Mouse (Mus musculus) adrenal gland, postnatal 0 days (tissue): ENCODE results near the gene Mpi. TPM values are rescaled to one million over a fixed set of nuclear protein-coding genes. Genes with fewer than 3 reads are reported as not detected.

Experiments
- polyA plus RNA-seq: library from polyadenylated mRNA; unstranded; fragments of >200 nt; fragmentation: Nextera tagmentation; extraction: Ambion mirVana; gene quantifications from 2 replicates; pipeline ENCODE4 v1.2.1, GENCODE M21; 2015

The Mpi gene
- polyA plus RNA-seq, result 22.8 and 35.4 TPM in 2 replicates

DNA sequence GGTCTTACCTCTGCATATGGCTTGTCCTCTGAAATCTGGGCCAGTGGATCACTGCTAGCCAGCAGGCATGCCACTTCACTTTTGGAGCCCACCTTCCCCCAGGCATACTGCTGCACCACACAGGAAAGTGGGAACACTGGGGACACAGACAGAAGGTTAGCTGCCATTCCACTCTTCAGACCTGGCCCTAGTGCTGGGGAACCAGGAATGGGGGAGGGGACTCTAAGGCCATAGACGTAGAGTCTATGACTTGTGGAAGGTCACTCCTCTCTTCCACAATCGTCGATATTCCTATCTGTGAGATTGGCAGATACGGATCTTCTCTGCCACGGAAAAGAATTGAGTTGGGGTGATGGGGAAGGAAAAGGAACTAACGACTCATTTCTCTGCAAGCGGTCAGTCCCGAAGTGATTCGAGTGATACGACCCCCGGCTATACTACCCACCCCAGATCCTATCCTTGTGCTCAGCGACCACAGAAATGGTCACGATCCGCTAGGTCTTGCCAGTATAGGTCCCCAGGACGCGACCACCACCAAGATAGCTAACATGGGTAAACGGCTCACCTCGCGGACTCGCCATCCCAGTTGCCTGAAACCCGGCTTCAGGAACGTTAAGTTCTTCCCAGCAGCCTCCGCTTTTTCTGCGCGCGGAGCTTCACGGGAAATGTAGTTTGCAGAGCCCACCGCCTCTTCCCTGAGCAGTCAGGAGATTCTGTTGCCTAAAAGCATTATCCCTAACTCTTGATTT lies at the start of gene Mpi:
Gene Mpi (minus strand): TSS at position 625 of the 749 bp plus-strand sequence.

DNA sequence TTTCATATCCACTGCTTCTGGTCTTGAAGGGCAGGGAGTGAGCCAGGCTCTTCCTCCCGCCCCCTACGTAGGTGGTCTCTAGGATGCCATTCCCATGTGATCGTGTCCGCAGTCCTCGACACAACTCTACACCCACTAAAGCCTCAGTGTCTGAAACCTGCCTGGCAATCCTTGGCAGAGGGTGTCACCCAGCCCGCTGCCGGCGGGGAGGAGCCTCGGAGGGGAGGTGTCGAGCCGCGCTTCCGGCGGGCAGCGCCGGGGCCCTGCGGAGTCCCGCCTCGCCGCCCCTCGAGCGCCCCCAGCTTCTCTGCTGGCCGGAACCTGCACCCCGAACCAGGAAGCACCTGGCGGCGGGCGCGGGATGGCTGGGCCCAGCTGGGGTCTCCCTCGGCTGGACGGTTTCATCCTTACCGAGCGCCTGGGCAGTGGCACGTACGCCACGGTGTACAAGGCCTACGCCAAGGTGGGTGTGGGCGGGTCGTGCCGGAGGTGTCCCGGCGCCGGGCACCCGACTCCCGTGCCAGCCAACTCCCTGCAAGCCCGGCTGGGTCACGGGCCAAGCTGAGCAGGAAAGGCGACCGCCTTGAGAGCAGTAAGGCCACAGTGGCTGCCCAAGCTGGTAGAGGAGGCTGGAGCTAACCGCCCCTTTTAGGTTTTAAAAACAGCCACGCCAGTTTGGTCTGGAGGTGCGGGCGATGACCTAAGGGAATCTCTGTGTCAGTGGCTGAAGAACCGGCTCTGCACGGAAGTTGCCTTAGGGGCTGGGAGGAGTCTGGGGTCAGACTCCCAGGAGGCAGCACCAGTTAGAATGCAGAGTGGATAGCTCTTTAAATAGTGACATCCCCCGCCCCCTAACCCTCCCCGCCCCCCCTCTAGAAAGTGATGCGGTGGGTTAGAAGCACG lies 36.9 kb upstream of the Mpi start, which contains the start of gene Ulk3:
Gene Ulk3 (plus strand): TSS at position 229 of the 903 bp plus-strand sequence.

DNA sequence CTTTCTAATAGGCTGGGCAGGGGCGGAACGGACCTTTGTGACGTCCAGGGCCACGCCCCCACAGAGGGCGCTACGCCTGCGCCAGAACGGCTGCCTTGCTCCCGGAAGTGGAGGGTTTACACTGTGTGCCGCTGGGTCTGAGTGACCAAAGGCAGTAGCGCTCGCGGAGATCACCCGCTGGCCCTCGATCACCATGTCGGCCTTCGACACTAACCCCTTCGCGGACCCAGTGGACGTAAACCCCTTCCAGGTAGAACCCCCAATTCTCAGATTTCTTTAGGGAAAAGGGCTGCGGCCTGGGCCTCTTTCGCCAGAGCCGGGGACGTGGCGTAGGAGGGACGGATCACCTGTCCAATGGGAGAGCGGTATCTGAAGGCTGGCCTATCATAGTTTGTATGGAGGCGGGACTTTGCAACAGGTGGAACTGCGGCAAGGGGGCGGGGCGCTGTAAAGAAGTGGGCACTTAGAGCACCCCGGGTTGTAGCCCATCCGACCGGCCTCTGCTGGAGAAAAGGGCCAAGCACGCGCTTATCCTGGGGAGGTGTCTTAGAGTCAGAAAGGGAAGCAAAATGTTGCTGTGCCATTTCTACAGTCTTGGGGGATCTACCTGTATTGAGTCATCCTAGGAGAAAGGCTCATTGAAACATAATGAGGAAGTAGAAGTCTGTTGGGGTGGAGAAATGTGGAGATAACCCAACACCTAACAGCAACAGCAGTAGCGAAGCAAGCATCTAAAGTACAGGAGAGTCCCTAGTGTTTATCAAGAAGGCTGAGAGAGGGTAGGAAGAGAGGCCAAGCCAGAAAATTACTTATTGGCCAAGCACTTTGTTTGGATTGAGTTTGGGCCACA lies 8.5 kb upstream of the Mpi start, which contains the start of gene Scamp2:
Gene Scamp2 (plus strand): TSS at position 83 of the 850 bp plus-strand sequence.

DNA sequence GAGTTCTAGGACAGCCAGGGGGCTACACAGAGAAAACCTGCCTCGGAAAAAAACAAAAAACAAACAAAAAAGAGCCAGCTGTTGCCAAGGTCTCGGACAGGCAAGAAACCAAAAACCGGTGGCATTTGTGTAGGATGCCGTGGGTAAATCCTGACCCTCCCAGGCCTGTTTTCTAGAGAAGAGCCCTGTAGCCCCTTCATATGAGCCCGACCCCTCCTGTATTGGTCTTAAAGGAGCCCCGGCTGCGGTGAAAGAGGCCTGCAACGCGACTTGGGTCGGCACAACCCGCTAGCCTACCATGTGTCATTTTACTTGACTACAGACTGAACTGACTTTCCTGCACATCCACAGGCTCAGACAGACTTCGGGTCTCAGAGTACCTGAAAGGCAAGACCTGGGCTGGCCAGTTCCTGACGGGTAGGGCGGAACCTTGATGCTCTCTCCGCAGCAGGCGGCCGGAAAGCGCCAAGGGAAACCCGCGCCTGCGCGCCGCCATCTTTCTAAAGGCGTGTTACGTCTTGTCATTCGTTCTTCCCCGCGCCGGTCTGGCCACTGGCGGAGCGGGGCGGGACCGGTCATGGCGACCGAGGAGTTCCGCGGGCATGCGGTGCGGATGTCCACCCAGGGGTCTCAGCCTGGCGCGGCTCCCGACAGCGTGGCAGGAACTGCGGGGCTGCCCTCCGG lies 15.4 kb downstream of the Mpi start, which contains the start of gene Fam219b:
Gene Fam219b (plus strand): TSS at position 485 of the 684 bp plus-strand sequence.

DNA sequence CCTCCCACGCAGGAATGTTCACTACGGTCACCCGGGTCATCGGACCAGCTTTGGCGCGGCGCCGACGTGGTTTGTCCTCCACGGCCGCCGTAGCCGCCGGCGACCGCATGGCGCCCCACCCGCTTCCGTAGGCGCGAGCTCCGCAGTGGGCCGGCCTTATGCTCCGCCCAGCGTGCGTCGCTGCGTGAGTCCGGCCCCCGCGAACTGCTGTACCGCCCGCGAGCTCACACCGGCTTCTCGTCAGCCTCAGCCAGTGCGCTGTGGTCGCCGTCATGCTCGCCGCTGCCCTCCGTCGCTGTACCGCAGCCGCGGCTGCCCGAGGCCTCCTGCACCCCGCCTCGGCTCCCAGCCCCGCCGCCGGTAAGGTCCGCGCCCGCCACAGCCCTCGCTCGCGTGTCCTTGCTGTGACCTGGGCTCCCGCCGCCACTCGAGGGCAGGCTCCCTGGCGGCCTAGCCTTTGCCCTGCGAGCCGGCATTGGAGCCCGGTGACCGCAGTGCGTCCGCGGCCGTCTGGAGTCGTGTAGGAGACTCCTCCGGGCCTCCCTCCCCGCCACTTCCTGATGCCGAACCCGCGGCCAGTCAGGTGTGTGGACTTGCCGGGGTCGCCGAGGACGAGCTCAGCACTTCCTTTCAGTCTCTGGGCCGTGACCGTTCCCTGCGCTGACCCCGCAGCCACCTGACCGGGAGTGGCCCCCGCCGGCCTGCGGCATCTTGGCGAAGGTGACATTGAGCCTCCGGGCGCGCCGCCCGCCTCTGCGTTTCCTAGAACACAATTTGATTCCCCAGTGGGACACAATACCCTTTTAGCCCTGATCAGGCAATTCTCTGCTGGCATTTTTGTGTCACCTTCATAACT lies 31.3 kb downstream of the Mpi start, which contains the start of gene Cox5a:
Gene Cox5a (plus strand): TSS at position 219 of the 856 bp plus-strand sequence.

DNA sequence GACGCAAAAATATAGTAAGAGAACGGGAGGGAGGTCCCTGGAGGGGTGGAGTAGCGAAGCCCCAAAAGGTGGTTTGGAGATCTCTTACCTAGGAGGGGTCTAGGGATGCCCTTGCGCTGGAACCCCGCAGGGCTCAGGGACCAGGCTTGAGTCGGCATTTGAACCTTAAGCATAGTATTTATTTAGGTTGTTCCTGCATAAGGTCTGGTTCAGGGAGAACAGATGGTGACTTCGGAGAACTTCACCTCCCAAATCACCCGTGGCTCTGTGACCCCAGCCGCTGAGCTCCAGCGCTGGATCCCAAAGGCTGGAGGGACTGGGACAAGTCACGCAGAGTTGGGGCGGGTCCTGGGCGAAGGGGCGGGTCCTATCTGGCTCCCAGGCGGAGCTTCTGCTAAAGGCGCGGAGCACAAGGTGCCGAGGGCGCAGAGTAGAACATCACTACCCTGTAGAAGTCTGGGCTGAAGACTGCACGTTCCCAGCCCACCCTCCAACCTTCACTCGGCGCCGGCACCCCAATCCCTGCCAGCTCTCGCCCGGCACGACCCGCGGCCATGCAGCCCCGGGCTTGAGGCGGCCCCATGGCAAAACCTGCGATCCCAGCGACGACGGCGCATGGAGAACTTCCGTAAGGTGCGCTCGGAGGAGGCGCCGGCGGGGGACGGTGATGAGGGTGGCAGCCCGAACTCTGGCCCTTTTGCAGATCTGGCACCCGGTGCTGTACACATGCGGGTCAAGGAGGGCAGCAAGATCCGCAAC lies 48.8 kb downstream of the Mpi start, which contains the start of gene Rpp25:
Gene Rpp25 (plus strand): TSS at position 405 of the 759 bp plus-strand sequence.

Other genes starting within 250 kb of the Mpi start
- gene Ppcdc, start 112.6 kb downstream of the Mpi start, polyA plus RNA-seq, result 17.2 and 29.7 TPM in 2 replicates
- gene Scamp5, start 84.7 kb downstream of the Mpi start, polyA plus RNA-seq, result 14.9 and 18.4 TPM in 2 replicates
- gene Rpp25, start 48.7 kb downstream of the Mpi start, polyA plus RNA-seq, result 6.5 and 11.3 TPM in 2 replicates
- 414 and 515 TPM in 2 replicates for gene Cox5a, start 31.5 kb downstream of the Mpi start, polyA plus RNA-seq
- 12.6 and 16.0 TPM in 2 replicates for gene Fam219b, start 15.2 kb downstream of the Mpi start, polyA plus RNA-seq
- gene Scamp2, start 8.2 kb upstream of the Mpi start, polyA plus RNA-seq, result 50.5 and 72.3 TPM in 2 replicates
- gene Ulk3, start 36.7 kb upstream of the Mpi start, polyA plus RNA-seq, result 8.6 and 11.9 TPM in 2 replicates
- 0.07 TPM in 1 of 2 replicates, not detected in the other for gene Cplx3, start 53.5 kb upstream of the Mpi start, polyA plus RNA-seq
- 0.08 TPM in 1 of 2 replicates, not detected in the other for gene Lman1l, start 68.0 kb upstream of the Mpi start, polyA plus RNA-seq
- gene Csk, start 100.9 kb upstream of the Mpi start, polyA plus RNA-seq, result 18.7 and 22.1 TPM in 2 replicates
- 0.19 and 0.49 TPM in 2 replicates for gene Cyp1a2, start 130.9 kb upstream of the Mpi start, polyA plus RNA-seq
- gene Cyp1a1, start 135.2 kb upstream of the Mpi start, polyA plus RNA-seq, result 0.06 TPM in 1 of 2 replicates, not detected in the other
- 14.6 and 18.0 TPM in 2 replicates for gene Edc3, start 155.8 kb upstream of the Mpi start, polyA plus RNA-seq
- gene Clk3, start 213.1 kb upstream of the Mpi start, polyA plus RNA-seq, result 35.8 and 51.4 TPM in 2 replicates